Mouse (Mus musculus): ENCODE measurements around the gene Tmem82. TPM values are rescaled to one million over a fixed set of nuclear protein-coding genes. Genes with fewer than 3 reads are reported as not detected.

Tmem82 gene
- total RNA-seq, 2 experiments from 2014 or later, result 0.35 to 1.3 TPM

- DNase-seq (ENCODE audit: low spot score in 2 of 2), result no peak
- intact Hi-C loops (cut with DNase I), result loop anchor here (2.0 kb wide), 1 partner anchor 231 kb away; no protein-coding TSS in a partner anchor
These were observed 419 bp downstream of the Tmem82 start for GRCm38 (mm10) chr4:141617863-141618564.

GRCm38 (mm10) chr4:141617299-141617698, 1.1 kb downstream of the Tmem82 start:
- intact Hi-C loops (cut with DNase I), result loop anchor here (2.0 kb wide), 1 partner anchor 232 kb away; no protein-coding TSS in a partner anchor
- peak in 1 of 2 experiments; percentile 38 for DNase-seq (ENCODE audit: low spot score in 2 of 2)

- no peak for DNase-seq (ENCODE audit: low spot score in 2 of 2)
- intact Hi-C loops (cut with DNase I), result loop anchor here (2.0 kb wide), 1 partner anchor 232 kb away; no protein-coding TSS in a partner anchor
These were observed 1.6 kb downstream of the Tmem82 start for GRCm38 (mm10) chr4:141616811-141617210.

GRCm38 (mm10) chr4:141614946-141615345, 3.5 kb downstream of the Tmem82 start:
- intact Hi-C loops (cut with DNase I), result no loop called here

GRCm38 (mm10) chr4:141609538-141609937, 8.9 kb downstream of the Tmem82 start:
- intact Hi-C loops (cut with DNase I), result no loop called here
- no peak for DNase-seq (ENCODE audit: low spot score in 2 of 2)

More at GRCm38 (mm10) chr4:141614946-141615345, 3.5 kb downstream of the Tmem82 start:
- no peak for DNase-seq (ENCODE audit: low spot score in 2 of 2)

GRCm38 (mm10) chr4:141605861-141606260, 12.6 kb downstream of the Tmem82 start, which contains the start of gene Fblim1:
Gene Fblim1, minus strand, starts transcription at chr4:141606096.
- intact Hi-C loops (cut with DNase I), result no loop called here
- DNase-seq (ENCODE audit: low spot score in 2 of 2), result no peak

GRCm38 (mm10) chr4:141605421-141605820, 13.0 kb downstream of the Tmem82 start:
- intact Hi-C loops (cut with DNase I), result no loop called here
- DNase-seq (ENCODE audit: low spot score in 2 of 2), result no peak

GRCm38 (mm10) chr4:141604493-141604892, 13.9 kb downstream of the Tmem82 start:
- intact Hi-C loops (cut with DNase I), result no loop called here
- no peak for DNase-seq (ENCODE audit: low spot score in 2 of 2)

- DNase-seq (ENCODE audit: low spot score in 2 of 2), result no peak
- intact Hi-C loops (cut with DNase I), result no loop called here
These were observed 14.5 kb downstream of the Tmem82 start for GRCm38 (mm10) chr4:141603921-141604320.

- no peak for DNase-seq (ENCODE audit: low spot score in 2 of 2)
- intact Hi-C loops (cut with DNase I), result no loop called here
These were observed 15.8 kb downstream of the Tmem82 start for GRCm38 (mm10) chr4:141602523-141603223.

GRCm38 (mm10) chr4:141601148-141601862, 17.1 kb downstream of the Tmem82 start:
- no peak for DNase-seq (ENCODE audit: low spot score in 2 of 2)
- intact Hi-C loops (cut with DNase I), result no loop called here

- DNase-seq (ENCODE audit: low spot score in 2 of 2), result no peak
- intact Hi-C loops (cut with DNase I), result no loop called here
These were observed 18.1 kb downstream of the Tmem82 start for GRCm38 (mm10) chr4:141600364-141600763.

- no peak for DNase-seq (ENCODE audit: low spot score in 2 of 2)
- intact Hi-C loops (cut with DNase I), result no loop called here
These were observed 18.9 kb downstream of the Tmem82 start for GRCm38 (mm10) chr4:141599251-141600141.

GRCm38 (mm10) chr4:141598894-141599250, 19.6 kb downstream of the Tmem82 start:
- DNase-seq (ENCODE audit: low spot score in 2 of 2), result no peak
- intact Hi-C loops (cut with DNase I), result no loop called here

GRCm38 (mm10) chr4:141598199-141598893, 20.1 kb downstream of the Tmem82 start:
- no peak for DNase-seq (ENCODE audit: low spot score in 2 of 2)
- intact Hi-C loops (cut with DNase I), result no loop called here

- intact Hi-C loops (cut with DNase I), result no loop called here
- no peak for DNase-seq (ENCODE audit: low spot score in 2 of 2)
These were observed 21.6 kb downstream of the Tmem82 start for GRCm38 (mm10) chr4:141596700-141597328.

GRCm38 (mm10) chr4:141595605-141596268, 22.7 kb downstream of the Tmem82 start:
- intact Hi-C loops (cut with DNase I), result no loop called here
- DNase-seq (ENCODE audit: low spot score in 2 of 2), result no peak

GRCm38 (mm10) chr4:141595138-141595537, 23.3 kb downstream of the Tmem82 start:
- intact Hi-C loops (cut with DNase I), result no loop called here
- no peak for DNase-seq (ENCODE audit: low spot score in 2 of 2)
